Mouse (Mus musculus) gastrocnemius, postnatal 14 days (tissue): Measurements from ENCODE around the gene Txn1. TPM values are rescaled to one million over a fixed set of nuclear protein-coding genes. Genes with fewer than 3 reads are reported as not detected.

ENCODE experiments used
- DNase-seq: peaks from one replicate; pipeline ENCODE4 v3.0.0; 2021; ENCODE audit warnings: mixed read lengths
- intact Hi-C: fragments of 180-260 bp; cut with DNase I; formaldehyde crosslinking; loops from one replicate; pipeline ENCODE4 v1.15.1; 2025; ENCODE audit warnings: low total_unique reads
- total RNA-seq, 2 experiments: library from RNA; stranded (reverse); gene quantifications; 2 replicates each; pipeline ENCODE4 v1.2.3; 2021

The Txn1 gene
- total RNA-seq, 2 experiments from 2014 or later = 86.5 to 87.4 TPM

GRCm38 (mm10) chr4:57906708-57907107 is 49.5 kb downstream of the Txn1 start:
- intact Hi-C loops = loop anchor here (10.0 kb wide), 1 partner anchor 348 kb away; no protein-coding TSS in a partner anchor
- no peak for DNase-seq

GRCm38 (mm10) chr4:57904638-57905037 is 51.6 kb downstream of the Txn1 start:
- DNase-seq = no peak

GRCm38 (mm10) chr4:57904211-57904610 is 52.0 kb downstream of the Txn1 start:
- peak; percentile 58 for DNase-seq
- intact Hi-C loops = loop anchor here (10.0 kb wide), 1 partner anchor 351 kb away; no protein-coding TSS in a partner anchor

More at GRCm38 (mm10) chr4:57904638-57905037, 51.6 kb downstream of the Txn1 start:
- intact Hi-C loops = loop anchor here (10.0 kb wide), 1 partner anchor 350 kb away; no protein-coding TSS in a partner anchor

DNA sequence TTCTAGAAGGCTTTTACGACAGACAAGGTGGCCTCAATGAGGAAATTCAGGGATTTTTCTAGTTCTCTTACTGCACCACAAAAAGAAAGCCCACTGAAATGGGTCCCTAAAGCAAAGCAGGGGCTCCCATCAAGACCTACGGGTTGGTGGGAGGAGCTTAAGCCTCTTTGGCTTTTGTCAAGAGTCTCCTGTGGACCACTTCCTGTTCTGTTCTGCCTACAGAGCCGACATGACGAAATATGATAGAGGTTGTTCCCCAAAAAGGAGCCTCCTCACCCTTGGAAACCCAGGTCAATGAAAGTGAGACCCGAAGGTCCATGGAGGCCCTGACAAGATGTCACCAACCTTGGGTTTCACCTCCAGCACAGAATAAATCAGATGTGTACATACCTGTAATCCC is 53.6 kb downstream of the Txn1 start:
- intact Hi-C loops = loop anchor here (10.0 kb wide), 1 partner anchor 352 kb away; no protein-coding TSS in a partner anchor
- no peak for DNase-seq

GRCm38 (mm10) chr4:57901210-57901609 is 55.0 kb downstream of the Txn1 start:
- DNase-seq = peak; percentile 50
- intact Hi-C loops = loop anchor here (2.0 to 10.0 kb wide), 2 partner anchors 178 to 354 kb away; no protein-coding TSS in a partner anchor

GRCm38 (mm10) chr4:57896631-57897030 is 59.6 kb downstream of the Txn1 start:
- DNase-seq = no peak

GRCm38 (mm10) chr4:57895902-57896301 is 60.3 kb downstream of the Txn1 start:
- intact Hi-C loops = no loop called here
- DNase-seq = no peak

More at GRCm38 (mm10) chr4:57896631-57897030, 59.6 kb downstream of the Txn1 start:
- intact Hi-C loops = no loop called here

DNA sequence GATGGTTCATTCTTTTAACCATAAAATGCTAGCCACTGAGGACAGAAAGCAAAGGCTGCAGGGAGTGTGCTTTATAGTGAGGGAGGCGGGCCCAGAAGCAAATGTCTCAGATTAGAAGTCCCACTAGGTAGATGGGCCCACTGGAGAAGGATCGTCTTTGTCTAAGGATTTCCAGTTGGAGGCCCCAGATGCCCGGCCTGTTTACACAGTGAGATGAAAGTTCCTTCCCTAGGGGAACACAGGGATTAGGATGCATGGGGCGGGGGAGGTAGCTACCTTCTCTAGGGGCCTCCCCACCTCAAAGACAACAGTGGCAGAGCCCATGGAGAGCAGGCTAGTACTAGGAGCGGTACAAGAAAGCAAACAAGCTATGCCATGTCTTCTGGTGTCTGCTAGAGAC is 61.1 kb downstream of the Txn1 start:
- intact Hi-C loops = no loop called here
- no peak for DNase-seq

Other genes starting within 250 kb of the Txn1 start
- 10 to 100 TPM; 36.1 to 37.1 TPM for gene Akap2, start 238.8 kb downstream of the Txn1 start, total RNA-seq
- gene D630039A03Rik, start 40.1 kb downstream of the Txn1 start, total RNA-seq = not detected
- not detected for gene Txndc8, start 52.7 kb upstream of the Txn1 start, total RNA-seq